Mouse (Mus musculus): Measurements from ENCODE around the gene Btnl2. TPM values are rescaled to one million over a fixed set of nuclear protein-coding genes. Genes with fewer than 3 reads are reported as not detected.

Btnl2 gene
- polyA plus RNA-seq, 1 experiment from 2014 or later, result not detected

DNA sequence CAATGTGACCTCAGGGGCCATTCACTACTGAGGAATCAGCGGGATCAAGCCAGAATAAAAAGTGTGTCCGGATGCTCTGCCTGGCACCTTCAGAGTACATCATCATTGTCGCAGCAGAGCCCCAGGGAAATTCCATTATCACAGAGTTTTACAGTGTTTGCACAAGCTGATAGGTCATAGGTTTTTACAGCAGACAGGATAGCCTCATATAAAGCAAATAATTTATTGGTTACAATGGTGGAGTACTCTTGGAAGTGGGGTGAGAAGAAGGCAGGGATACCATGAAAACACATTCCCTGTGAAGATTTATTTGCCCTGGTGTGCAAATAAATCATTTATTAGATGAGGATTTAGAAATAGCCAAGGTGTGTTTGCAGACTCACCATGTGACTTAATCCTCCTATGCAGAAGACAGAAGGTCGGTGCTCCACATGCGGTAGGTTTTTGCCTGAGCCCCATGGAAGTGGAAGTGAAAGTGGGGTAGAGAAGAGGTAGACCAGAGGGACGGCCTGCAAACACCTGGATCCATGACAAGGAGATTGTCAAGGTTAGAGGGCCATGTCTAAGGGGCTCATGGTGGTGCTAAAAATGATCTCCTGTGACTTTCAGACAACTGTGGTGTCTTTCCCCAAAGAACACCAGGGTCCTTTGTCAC, 18.6 kb downstream of the Btnl2 start:
- no peaks in the 10 kb centered on the region for H3K27me3 ChIP-seq (ENCODE audit: insufficient read depth, low read length)
- WGBS, result 67% methylated on average over 6 of the region's 6 CpGs
- H3K4me2 ChIP-seq (replicated peaks; ENCODE audit: low read depth, low read length), result no peak overlapping the region
- no peak overlapping the region for H3K4me3 ChIP-seq (ENCODE audit: low read length)
- no peak overlapping the region for H3K9ac ChIP-seq (replicated peaks; ENCODE audit: low read length)
- no peak overlapping the region for H3K27ac ChIP-seq (ENCODE audit: low read length)
- H3K9me3 ChIP-seq (ENCODE audit: low read length), result no peaks in the 10 kb centered on the region
- H3K36me3 ChIP-seq (ENCODE audit: insufficient read depth, low read length), result no peaks in the 10 kb centered on the region
- no peaks in the 10 kb centered on the region for H3K4me1 ChIP-seq (ENCODE audit: insufficient read depth, low read length)
- no peak for ATAC-seq (ENCODE audit: low FRiP score, low TSS enrichment)

DNA sequence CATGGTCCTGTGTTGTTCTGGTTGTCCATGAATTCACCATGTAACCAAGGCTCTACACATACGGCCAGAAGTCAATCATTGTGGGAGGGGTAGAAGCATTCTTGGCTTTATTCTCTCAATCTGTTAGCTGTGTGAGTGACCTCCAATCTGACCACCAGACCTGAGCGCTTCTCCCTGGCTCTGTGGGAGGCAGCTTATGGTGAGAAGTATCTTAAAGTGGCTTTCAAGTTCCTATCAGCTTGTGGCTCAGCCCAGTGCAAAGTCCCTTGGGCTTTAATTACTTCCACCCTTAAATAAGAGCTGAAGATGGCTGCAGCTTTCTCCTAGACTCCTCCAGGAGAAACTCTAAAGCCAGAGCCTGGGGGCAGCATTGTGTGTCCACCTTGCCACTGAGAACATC, 22.2 kb downstream of the Btnl2 start, which contains the start of gene Btnl1:
Btnl1 (plus strand) TSS at position 286 of the 400 bp plus-strand sequence.
- WGBS, result 75% methylated on average over 2 of the region's 2 CpGs

DNA sequence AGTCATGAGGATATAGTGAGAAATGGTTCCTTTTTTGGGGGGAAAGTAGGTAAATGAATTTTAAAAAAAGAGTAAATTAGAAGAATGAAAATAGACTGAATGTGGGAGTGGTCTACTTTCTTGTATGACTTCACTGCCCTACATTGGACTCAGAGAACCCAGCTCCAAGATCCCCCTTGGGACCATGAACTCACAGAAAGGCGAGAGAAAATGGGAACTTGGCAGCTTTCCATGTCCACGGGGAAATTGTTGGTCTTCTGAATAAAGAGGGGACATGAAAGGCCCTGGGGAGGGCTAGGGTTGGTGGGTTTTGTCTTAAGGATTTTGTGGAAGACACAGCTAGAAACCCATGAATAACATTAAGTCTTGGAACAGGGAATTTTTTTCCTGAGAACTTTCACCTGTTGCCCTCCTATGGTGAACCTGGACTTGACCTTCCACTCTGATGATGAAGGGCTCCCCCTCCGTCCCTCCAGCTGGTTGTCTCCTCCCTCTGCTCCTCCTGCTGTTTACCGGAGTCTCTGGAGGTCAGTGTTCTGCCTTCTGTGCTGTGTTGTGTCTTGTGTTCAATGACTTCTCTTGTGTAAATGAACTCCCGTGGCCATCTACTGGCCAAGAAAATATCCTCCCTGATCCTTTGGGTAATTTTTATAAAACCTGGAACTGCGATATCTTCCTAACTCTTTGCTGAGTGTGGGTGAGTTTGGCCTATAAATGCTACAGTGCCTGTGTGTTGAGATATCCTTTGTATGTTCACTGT, 23.0 kb downstream of the Btnl2 start:
- Histone ChIP-seq H3K27ac (ENCODE audit: low read length) (no peak overlapping the region), H3K4me3 (ENCODE audit: low read length) (no peak overlapping the region), H3K36me3 (ENCODE audit: insufficient read depth, low read length) (no peaks in the 10 kb centered on the region), H3K9ac (replicated peaks; ENCODE audit: low read length) (no peak overlapping the region), H3K9me3 (ENCODE audit: low read length) (no peaks in the 10 kb centered on the region), H3K4me1 (ENCODE audit: insufficient read depth, low read length) (no peaks in the 10 kb centered on the region), H3K27me3 (ENCODE audit: insufficient read depth, low read length) (no peaks in the 10 kb centered on the region), H3K4me2 (replicated peaks; ENCODE audit: low read depth, low read length) (no peak overlapping the region)
- 56% methylated on average over 6 of the region's 6 CpGs for WGBS
- no peak for ATAC-seq (ENCODE audit: low FRiP score, low TSS enrichment)

More for the DNA sequence above, 22.2 kb downstream of the Btnl2 start, which contains the start of gene Btnl1:
- Histone ChIP-seq H3K36me3 (ENCODE audit: insufficient read depth, low read length) (no peaks in the 10 kb centered on the region), H3K27ac (ENCODE audit: low read length) (no peak within 1 kb of the TSS), H3K27me3 (ENCODE audit: insufficient read depth, low read length) (no peaks in the 10 kb centered on the region), H3K9ac (replicated peaks; ENCODE audit: low read length) (no peak within 1 kb of the TSS), H3K4me3 (ENCODE audit: low read length) (no peak within 1 kb of the TSS), H3K4me1 (ENCODE audit: insufficient read depth, low read length) (no peaks in the 10 kb centered on the region), H3K9me3 (ENCODE audit: low read length) (no peaks in the 10 kb centered on the region), H3K4me2 (replicated peaks; ENCODE audit: low read depth, low read length) (no peak within 1 kb of the TSS)
- ATAC-seq (ENCODE audit: low FRiP score, low TSS enrichment), result no peak

DNA sequence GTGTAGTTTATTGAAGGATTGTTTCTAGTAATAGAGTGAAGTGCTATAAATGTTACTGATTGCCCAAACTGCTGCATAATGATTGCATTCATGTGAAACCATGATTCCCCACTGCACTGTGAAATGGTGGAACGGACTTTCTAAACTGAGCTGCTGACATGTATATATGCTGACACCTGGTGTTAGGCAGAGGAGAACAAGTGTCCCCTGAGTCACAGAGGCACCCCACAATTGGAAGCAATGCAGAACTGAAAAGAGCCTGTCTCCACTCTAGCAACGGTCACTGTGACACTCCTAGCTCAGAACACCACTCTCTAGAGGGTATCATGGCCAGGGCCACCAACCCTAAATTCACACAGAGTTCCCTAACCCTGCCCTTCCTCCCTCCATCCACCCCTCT, 24.1 kb downstream of the Btnl2 start:
- Histone ChIP-seq H3K4me3 (ENCODE audit: low read length) (no peak overlapping the region), H3K4me1 (ENCODE audit: insufficient read depth, low read length) (no peaks in the 10 kb centered on the region), H3K9me3 (ENCODE audit: low read length) (0 out of 2 replicates have a peak, but pooled peaks cover 3% of the 10 kb centered on the region), H3K27me3 (ENCODE audit: insufficient read depth, low read length) (no peaks in the 10 kb centered on the region), H3K27ac (ENCODE audit: low read length) (no peak overlapping the region), H3K4me2 (replicated peaks; ENCODE audit: low read depth, low read length) (no peak overlapping the region), H3K36me3 (ENCODE audit: insufficient read depth, low read length) (no peaks in the 10 kb centered on the region), H3K9ac (replicated peaks; ENCODE audit: low read length) (no peak overlapping the region)
- no peak for ATAC-seq (ENCODE audit: low FRiP score, low TSS enrichment)
- 70% methylated on average over 2 of the region's 2 CpGs for WGBS

DNA sequence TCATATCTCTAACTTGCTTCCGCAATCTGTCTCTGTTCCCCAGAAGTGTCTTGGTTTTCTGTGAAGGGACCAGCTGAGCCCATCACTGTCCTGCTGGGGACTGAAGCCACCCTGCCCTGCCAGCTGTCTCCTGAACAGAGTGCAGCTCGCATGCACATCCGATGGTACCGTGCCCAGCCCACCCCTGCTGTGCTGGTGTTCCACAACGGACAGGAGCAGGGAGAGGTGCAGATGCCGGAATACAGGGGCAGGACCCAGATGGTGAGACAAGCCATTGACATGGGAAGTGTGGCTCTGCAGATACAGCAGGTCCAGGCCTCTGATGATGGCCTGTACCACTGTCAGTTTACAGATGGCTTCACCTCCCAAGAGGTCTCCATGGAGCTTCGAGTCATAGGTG, 24.8 kb downstream of the Btnl2 start:
- no peaks in the 10 kb centered on the region for H3K27me3 ChIP-seq (ENCODE audit: insufficient read depth, low read length)
- no peaks in the 10 kb centered on the region for H3K36me3 ChIP-seq (ENCODE audit: insufficient read depth, low read length)
- H3K4me3 ChIP-seq (ENCODE audit: low read length), result no peak overlapping the region
- ATAC-seq (ENCODE audit: low FRiP score, low TSS enrichment), result no peak
- no peak overlapping the region for H3K4me2 ChIP-seq (replicated peaks; ENCODE audit: low read depth, low read length)
- 0 out of 2 replicates have a peak, but pooled peaks cover 3% of the 10 kb centered on the region for H3K9me3 ChIP-seq (ENCODE audit: low read length)
- H3K9ac ChIP-seq (replicated peaks; ENCODE audit: low read length), result no peak overlapping the region
- 86% methylated on average over 7 of the region's 7 CpGs for WGBS
- no peaks in the 10 kb centered on the region for H3K4me1 ChIP-seq (ENCODE audit: insufficient read depth, low read length)
- no peak overlapping the region for H3K27ac ChIP-seq (ENCODE audit: low read length)

DNA sequence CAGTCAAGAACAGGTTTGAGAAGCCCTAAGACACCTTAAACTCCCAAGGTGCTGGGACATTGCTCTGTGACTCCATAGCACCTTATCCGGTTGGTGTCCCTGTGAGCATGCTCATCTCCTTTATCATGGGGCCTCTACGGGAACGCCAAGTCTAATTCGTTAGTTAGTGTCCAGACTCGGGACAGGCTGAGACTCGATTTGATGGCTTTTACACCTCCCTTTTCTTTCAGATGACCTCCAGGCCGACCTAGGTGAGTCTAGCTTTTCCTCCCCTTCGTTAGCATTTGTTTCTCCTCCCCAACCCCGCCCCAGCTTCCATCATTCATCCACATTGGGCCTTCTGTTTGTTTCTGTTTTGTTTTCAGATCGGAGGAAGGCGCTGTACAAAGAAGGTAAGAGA, 27.3 kb downstream of the Btnl2 start:
- Histone ChIP-seq H3K4me3 (ENCODE audit: low read length) (no peak overlapping the region), H3K36me3 (ENCODE audit: insufficient read depth, low read length) (no peaks in the 10 kb centered on the region), H3K4me1 (ENCODE audit: insufficient read depth, low read length) (no peaks in the 10 kb centered on the region), H3K9ac (replicated peaks; ENCODE audit: low read length) (no peak overlapping the region), H3K27ac (ENCODE audit: low read length) (no peak overlapping the region), H3K4me2 (replicated peaks; ENCODE audit: low read depth, low read length) (no peak overlapping the region), H3K9me3 (ENCODE audit: low read length) (0 out of 2 replicates have a peak, but pooled peaks cover 3% of the 10 kb centered on the region), H3K27me3 (ENCODE audit: insufficient read depth, low read length) (no peaks in the 10 kb centered on the region)
- no peak for ATAC-seq (ENCODE audit: low FRiP score, low TSS enrichment)
- 55% methylated on average over 11 of the region's 11 CpGs for WGBS

DNA sequence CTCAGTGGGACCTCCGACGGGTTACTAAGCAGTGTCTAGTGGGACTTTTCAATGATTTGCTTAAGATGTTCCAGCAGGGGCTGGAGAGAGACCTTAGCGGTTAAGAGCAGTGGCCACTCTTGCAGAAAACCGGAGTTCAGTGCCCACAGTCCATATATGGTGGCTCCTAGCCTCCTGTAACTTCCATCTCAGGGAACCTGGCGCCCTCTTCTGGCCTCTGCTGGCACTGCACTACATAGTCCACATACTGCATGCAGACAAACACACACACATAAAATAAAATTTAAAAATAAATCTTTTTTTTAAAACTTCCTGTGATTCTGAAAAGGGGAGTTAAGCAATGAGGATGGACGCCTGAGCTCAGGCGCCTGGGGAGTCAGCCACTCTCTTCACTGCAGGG, 28.6 kb downstream of the Btnl2 start:
- no peak for ATAC-seq (ENCODE audit: low FRiP score, low TSS enrichment)
- Histone ChIP-seq H3K4me3 (ENCODE audit: low read length) (no peak overlapping the region), H3K27me3 (ENCODE audit: insufficient read depth, low read length) (no peaks in the 10 kb centered on the region), H3K4me2 (replicated peaks; ENCODE audit: low read depth, low read length) (no peak overlapping the region), H3K9ac (replicated peaks; ENCODE audit: low read length) (no peak overlapping the region), H3K4me1 (ENCODE audit: insufficient read depth, low read length) (no peaks in the 10 kb centered on the region), H3K9me3 (ENCODE audit: low read length) (0 out of 2 replicates have a peak, but pooled peaks cover 3% of the 10 kb centered on the region), H3K27ac (ENCODE audit: low read length) (no peak overlapping the region), H3K36me3 (ENCODE audit: insufficient read depth, low read length) (no peaks in the 10 kb centered on the region)
- WGBS, result 73% methylated on average over 7 of the region's 7 CpGs

DNA sequence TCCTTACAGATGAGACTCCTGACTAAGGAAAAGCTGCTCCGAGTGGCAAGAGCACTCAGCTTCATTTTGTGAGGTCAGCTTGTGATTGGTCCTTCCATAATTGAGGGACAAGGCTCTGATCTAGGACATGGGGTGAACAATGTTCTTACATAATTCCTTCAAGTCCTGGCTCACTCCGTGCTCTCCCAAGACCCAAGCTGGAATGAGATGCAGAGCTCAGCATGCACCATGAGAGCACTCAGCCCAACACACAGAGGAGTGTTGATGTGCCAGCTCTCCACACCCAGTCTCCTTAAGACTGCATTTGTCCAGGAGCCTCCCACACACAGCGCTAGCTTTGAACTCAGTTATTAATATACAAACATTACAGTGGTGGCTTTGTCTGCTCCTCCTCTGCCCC, 30.1 kb downstream of the Btnl2 start:
- ATAC-seq (ENCODE audit: low FRiP score, low TSS enrichment), result no peak
- H3K4me2 ChIP-seq (replicated peaks; ENCODE audit: low read depth, low read length), result no peak overlapping the region
- H3K27ac ChIP-seq (ENCODE audit: low read length), result no peak overlapping the region
- H3K27me3 ChIP-seq (ENCODE audit: insufficient read depth, low read length), result no peaks in the 10 kb centered on the region
- 0 out of 2 replicates have a peak, but pooled peaks cover 3% of the 10 kb centered on the region for H3K9me3 ChIP-seq (ENCODE audit: low read length)
- no peaks in the 10 kb centered on the region for H3K4me1 ChIP-seq (ENCODE audit: insufficient read depth, low read length)
- WGBS, result 70% methylated on average over 3 of the region's 3 CpGs
- H3K36me3 ChIP-seq (ENCODE audit: insufficient read depth, low read length), result no peaks in the 10 kb centered on the region
- H3K4me3 ChIP-seq (ENCODE audit: low read length), result no peak overlapping the region
- no peak overlapping the region for H3K9ac ChIP-seq (replicated peaks; ENCODE audit: low read length)

DNA sequence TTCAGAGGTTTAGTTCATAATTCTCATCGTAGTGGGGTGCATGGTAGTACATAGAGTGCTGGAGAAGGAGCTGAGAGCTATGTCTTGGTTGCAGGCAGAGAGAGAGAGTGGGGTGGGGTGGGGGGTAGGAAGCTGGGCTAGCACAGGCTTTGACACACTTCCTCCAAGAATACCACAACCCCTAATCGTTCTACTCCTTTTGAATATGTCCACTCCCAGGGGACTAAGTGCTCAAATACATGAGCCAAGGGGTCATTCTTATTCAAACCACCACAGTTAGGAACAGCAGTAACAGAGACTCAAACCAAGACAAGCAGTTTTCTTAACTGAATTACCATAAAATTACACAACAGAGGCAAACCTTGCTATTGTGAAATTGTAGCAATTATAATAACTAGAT, 32.0 kb downstream of the Btnl2 start:
- ATAC-seq (ENCODE audit: low FRiP score, low TSS enrichment), result no peak
- Histone ChIP-seq H3K27me3 (ENCODE audit: insufficient read depth, low read length) (0 out of 2 replicates have a peak, but pooled peaks cover 2% of the 10 kb centered on the region), H3K4me1 (ENCODE audit: insufficient read depth, low read length) (no peaks in the 10 kb centered on the region), H3K4me3 (ENCODE audit: low read length) (no peak overlapping the region), H3K9me3 (ENCODE audit: low read length) (0 out of 2 replicates have a peak, but pooled peaks cover 3% of the 10 kb centered on the region), H3K36me3 (ENCODE audit: insufficient read depth, low read length) (no peaks in the 10 kb centered on the region), H3K9ac (replicated peaks; ENCODE audit: low read length) (no peak overlapping the region), H3K27ac (ENCODE audit: low read length) (no peak overlapping the region), H3K4me2 (replicated peaks; ENCODE audit: low read depth, low read length) (no peak overlapping the region)
- WGBS, result 72% methylated on average over 2 of the region's 2 CpGs

DNA sequence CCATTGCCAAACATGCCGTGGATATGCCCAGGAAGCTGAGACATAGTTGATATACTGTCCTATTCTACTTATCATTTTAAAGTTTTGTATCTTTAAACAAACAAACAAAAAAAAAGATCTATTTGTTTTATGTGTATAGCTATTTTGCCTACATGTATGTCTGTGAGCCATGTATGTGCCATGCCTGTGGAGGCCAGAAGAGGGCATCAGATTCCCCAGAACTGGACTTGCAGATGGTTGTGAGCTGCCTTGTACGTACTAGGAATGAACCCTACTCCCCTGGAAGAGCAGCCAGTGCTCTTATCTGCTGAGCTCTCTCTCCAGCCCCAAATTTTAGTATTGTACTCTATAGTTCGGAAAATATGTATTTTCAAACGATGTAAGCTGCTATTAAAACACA, 33.9 kb downstream of the Btnl2 start:
- H3K4me2 ChIP-seq (replicated peaks; ENCODE audit: low read depth, low read length), result no peak overlapping the region
- no peak overlapping the region for H3K9ac ChIP-seq (replicated peaks; ENCODE audit: low read length)
- no peak overlapping the region for H3K4me3 ChIP-seq (ENCODE audit: low read length)
- no peaks in the 10 kb centered on the region for H3K4me1 ChIP-seq (ENCODE audit: insufficient read depth, low read length)
- no peak overlapping the region for H3K27ac ChIP-seq (ENCODE audit: low read length)
- 0 out of 2 replicates have a peak, but pooled peaks cover 4% of the 10 kb centered on the region for H3K27me3 ChIP-seq (ENCODE audit: insufficient read depth, low read length)
- H3K36me3 ChIP-seq (ENCODE audit: insufficient read depth, low read length), result no peaks in the 10 kb centered on the region
- no peak for ATAC-seq (ENCODE audit: low FRiP score, low TSS enrichment)
- H3K9me3 ChIP-seq (ENCODE audit: low read length), result peaks cover under 1% of the 10 kb centered on the region; the same call in 1 of the 2 replicates
- 34% methylated on average over 4 of the region's 4 CpGs for WGBS
